Mouse (Mus musculus) liver, embryonic 14.5 days (tissue): ENCODE measurements around the gene Eme2.

Source experiments
- CTCF ChIP-seq: IDR thresholded peaks from 2 replicates; pipeline ENCODE4 v1.5.1; 2016; ENCODE audit warnings: antibody characterized with exemption, low read depth, control low read depth
- EP300 ChIP-seq: IDR thresholded peaks from 2 replicates; pipeline ENCODE4 v1.6.1; 2016; ENCODE audit warnings: antibody characterized with exemption, low read depth

GRCm38 (mm10) chr17:24890151-24891092, 4.5 kb downstream of the Eme2 start:
- TF ChIP-seq CTCF, result no peak
- no peak for TF ChIP-seq EP300
